Mouse (Mus musculus): Measurements from ENCODE around the gene Arhgap45.

Gene Arhgap45

GRCm38 (mm10) chr10:79987771-79988505 lies 28.5 kb upstream of the Arhgap45 start:
- no peak for DNase-seq

DNA sequence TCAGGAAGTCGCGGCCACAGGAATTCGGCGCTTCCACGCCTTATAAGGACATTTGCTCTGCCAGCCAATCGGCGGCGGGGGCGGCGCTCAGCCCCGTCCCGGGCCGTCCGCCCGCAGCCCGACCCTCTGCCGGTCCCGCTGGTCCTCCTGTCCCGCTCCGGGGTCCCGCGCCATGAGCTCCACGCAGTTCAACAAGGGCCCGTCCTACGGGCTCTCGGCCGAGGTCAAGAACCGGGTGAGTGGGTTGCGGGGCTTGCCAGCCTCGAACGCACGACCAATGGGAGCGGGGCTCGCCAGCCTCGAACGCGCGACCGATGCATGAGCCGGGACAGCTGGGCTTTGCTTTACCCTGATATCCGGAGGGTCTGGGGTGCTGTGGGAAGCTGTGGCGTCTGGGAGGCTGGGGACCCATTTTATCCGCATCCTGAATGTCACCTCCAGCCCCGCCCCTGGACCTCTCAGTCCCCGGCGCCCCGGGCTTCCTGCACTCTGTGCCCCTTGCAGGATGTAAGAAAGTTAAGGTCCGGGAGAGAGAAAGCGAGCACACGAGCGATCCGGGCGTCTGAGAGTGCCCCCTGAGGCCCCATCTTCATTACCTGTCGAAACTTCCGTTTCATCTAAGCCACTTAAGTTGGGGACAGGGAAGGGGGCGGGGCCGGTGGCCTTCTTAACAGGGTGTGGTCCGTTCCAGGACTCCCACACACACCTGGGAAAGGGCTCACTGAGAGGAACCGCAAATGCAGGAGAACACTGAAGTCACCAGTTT lies 27.8 kb upstream of the Arhgap45 start, which contains the start of gene Cnn2:
Gene Cnn2 (plus strand): TSS at position 79 of the 766 bp plus-strand sequence.
- peak; percentile 89 for DNase-seq

GRCm38 (mm10) chr10:79989272-79989786 lies 27.1 kb upstream of the Arhgap45 start:
- no peak for DNase-seq

- DNase-seq, result peak; percentile 65
These were observed 26.6 kb upstream of the Arhgap45 start for GRCm38 (mm10) chr10:79989870-79990269.

DNA sequence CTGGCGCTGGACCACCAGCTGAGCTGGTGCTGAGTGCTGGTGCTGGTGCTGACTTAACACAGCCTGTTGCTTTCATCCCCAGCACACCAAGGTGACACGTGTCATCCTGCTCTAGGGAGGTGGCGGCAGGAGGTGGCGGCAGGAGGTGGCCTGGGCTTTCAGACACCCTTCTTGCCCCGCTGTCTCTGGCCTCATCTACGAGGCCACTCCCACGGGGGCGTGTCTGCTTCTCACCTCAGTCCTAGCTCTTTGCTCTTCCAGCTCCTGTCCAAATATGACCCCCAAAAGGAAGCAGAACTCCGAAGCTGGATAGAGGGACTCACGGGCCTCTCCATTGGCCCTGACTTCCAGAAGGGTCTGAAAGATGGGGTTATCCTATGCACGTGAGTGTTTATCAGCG lies 25.4 kb upstream of the Arhgap45 start:
- DNase-seq, result no peak

GRCm38 (mm10) chr10:79991548-79991947 lies 24.9 kb upstream of the Arhgap45 start:
- no peak for DNase-seq

DNA sequence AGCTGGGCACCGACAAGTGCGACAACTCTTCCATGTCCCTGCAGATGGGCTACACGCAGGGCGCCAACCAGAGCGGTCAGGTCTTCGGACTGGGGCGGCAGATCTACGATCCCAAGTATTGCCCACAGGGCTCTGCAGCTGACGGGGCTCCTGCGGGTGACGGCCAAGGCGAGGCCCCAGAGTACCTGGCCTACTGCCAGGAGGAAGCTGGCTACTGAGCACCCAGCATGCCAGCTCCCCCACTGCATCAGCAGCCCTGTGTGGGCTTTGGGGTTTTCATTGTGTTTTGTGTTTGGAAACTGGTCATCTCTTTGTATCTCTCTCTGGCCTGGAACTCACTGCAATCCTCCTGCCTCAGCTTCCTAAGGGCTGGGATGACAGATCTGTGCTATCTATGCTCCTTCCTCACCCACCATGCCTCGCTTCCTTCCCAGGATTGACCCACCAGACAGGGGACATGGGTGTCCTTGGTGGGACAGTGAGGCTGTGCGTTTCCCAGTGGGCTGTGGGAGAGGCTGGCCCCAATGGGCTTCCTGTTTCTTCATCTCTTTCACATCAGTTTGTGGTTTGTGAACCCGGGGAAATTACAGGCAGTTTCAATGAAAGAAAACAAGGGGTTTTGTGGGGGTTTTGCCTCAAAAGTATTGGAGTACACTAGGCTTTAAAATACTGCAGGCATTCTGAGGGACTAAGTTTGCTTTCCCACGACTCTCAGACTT lies 21.9 kb upstream of the Arhgap45 start:
- peak; percentile 71 for DNase-seq

DNA sequence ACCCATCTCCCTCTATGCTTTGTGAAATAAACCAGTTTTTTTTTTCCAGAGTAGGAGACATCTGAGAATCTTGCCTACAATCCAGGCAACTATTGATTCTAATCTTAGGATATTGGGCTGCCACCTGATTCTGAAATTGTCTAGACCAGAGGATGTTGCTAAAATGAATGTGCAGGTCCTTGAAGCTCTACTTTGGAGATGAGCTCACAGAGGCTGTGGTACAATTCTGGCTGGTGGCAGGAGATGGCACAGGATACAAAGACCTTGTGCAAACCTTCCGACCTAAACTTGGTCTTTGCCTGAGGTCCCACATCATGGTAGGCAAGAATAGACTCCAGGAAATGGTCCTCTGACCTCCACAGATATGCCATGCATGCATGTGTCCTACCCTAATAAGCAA lies 20.8 kb upstream of the Arhgap45 start:
- DNase-seq, result no peak

GRCm38 (mm10) chr10:79996272-79997033 lies 20.0 kb upstream of the Arhgap45 start, which contains the start of gene Abca7:
TSS of gene Abca7 (plus strand) at chr10:79996494.
- DNase-seq, result peak; percentile 99

GRCm38 (mm10) chr10:79997034-79997760 lies 19.3 kb upstream of the Arhgap45 start:
- peak; percentile 82 for DNase-seq

DNA sequence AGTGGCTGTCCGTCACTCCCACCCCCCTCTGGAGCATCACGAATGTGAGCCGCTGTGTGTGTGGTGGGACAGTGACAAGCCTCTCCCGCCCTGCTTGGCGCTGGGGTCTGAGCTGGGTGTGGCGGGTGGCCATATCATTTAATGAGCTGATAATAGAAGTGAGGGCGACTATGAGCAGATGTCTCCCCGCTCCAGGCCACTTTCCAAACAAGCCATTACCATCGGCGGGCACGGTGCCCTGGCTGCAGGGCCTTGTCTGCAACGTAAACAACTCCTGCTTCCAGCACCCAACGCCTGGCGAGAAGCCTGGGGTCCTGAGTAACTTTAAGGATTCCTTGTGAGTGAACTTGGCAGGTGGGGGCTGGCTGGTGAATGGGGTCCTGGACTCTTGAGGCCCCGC lies 18.6 kb upstream of the Arhgap45 start:
- DNase-seq, result no peak

DNA sequence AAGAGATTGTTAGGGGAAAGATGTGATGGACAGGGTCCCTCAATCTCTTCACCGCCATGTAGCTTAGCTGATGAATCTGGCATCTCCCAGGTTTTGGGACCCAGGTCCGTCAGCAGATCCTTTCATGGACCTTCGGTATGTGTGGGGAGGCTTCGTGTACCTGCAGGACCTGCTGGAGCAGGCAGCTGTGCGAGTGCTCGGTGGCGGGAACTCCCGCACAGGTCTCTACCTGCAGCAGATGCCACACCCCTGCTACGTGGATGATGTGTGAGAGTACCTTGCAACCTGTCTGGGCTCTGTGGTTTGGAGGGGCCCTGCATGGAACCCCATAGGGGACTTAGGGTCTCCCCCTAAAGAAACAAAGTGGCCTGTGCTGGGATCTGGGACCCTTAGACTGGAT lies 14.5 kb upstream of the Arhgap45 start:
- DNase-seq, result no peak

DNA sequence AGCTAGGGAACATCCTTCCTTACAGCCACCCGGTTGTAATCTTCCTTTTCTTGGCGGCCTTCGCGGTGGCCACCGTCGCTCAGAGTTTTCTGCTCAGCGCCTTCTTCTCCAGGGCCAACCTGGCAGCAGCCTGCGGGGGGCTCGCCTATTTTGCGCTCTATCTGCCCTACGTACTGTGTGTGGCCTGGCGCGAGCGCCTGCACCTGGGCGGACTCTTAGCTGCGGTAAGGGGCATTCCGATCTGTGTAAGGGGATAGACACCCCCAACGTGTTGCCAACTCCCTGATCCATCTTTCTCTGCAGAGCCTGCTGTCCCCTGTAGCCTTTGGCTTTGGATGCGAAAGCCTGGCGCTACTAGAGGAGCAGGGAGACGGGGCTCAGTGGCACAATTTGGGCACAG lies 13.6 kb upstream of the Arhgap45 start:
- no peak for DNase-seq

GRCm38 (mm10) chr10:80003374-80004232 lies 12.8 kb upstream of the Arhgap45 start:
- DNase-seq, result peak; percentile 42

DNA sequence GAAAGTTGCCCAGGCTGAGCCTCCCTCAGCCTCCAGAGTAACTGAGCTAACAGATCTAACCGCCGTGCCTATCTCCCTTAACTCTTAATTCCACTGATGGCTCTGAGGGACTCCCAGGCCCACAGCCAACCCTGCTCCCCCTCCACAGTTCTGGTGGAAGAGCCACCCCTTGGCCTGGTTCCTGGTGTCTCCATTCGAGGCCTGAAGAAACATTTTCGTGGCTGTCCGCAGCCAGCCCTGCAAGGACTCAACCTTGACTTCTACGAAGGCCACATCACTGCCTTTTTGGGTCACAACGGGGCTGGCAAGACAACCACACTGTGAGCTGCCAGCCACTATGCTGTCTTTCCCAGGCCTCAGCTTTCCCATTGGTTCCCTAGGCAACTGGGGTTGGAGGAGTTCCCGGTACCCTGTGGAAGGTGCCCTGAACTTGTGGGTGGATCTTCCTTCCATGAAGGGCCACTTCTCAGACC lies 12.2 kb upstream of the Arhgap45 start:
- no peak for DNase-seq

DNA sequence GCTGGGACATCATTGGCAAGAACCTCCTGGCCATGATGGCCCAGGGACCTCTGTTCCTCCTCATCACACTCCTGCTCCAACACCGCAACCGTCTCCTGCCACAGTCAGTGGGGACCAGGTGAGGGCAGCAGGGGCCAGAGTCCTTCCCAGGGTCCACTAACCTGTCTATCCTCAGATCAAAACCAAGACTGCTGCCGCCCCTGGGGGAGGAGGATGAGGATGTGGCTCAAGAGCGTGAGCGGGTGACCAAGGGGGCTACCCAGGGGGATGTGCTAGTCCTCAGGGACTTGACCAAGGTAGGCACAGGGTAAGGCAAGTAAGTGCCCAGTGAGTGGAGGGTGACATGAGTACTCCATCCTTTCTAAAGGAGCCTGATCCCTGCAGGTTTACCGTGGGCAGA lies 4.7 kb upstream of the Arhgap45 start:
- DNase-seq, result no peak

DNA sequence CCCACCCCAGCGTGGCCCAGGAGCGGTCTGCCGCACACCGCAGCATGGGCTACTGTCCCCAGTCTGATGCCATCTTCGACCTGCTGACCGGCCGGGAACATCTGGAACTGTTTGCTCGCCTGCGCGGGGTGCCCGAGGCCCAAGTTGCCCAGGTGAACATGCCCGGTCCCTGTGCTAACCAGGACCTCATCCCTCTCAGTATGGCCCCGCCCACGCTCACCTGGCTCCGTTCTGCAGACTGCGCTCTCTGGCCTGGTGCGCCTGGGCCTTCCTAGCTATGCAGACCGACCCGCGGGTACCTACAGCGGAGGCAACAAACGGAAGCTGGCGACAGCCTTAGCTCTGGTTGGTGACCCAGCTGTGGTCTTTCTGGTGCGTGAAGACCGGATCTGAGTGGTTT lies 2.8 kb upstream of the Arhgap45 start:
- DNase-seq, result no peak

DNA sequence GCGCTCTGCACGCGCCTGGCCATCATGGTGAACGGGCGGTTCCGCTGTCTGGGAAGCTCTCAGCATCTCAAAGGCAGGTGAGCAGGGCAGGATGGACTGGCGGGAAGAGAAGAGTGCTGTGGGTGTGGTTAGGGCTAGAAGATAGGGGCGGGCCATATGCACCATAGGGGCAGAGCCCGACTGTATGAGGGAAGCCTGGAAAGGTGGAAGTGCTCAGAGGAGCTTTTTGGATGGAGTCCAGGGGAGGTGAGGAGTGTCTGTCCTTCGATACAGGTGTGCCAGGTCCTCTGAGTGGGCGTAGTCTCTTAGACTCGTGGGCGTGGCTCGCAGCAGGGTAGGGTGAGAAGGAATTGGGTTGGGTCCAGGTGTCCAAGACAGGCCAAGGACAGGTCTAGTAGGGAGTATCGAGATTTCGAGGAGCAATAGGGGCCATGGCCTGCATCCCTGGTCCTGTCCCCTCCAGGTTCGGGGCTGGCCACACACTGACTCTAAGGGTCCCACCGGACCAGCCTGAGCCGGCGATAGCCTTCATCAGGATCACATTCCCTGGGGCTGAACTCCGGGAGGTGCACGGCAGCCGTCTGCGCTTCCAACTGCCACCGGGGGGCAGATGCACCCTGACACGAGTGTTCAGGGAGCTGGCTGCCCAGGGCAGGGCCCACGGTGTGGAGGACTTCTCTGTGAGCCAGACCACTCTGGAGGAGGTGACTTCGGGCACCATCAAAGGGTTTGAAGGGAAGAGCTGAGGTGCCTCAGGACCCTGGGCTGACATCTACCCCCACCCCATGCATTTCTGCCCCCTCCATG lies 1.8 kb upstream of the Arhgap45 start:
- no peak for DNase-seq

GRCm38 (mm10) chr10:80015583-80015982 lies 870 bp upstream of the Arhgap45 start:
- no peak for DNase-seq

- DNase-seq, result no peak
These were observed 478 bp downstream of the Arhgap45 start for GRCm38 (mm10) chr10:80016931-80017330.

Measured in kidney, postnatal 10 days (tissue).